Mouse (Mus musculus): ENCODE results near the gene Tnk1.

- TF ChIP-seq POLR2A (IDR thresholded peaks at IDR 0.05; ENCODE audit: borderline replicate concordance, low read depth, low read length) = no peak
- TF ChIP-seq CTCF (IDR thresholded peaks at IDR 0.05; ENCODE audit: low read depth, low read length) = no peak
Observed at GRCm38 (mm10) chr11:69853994-69854393, 4.5 kb downstream of the Tnk1 start.

Data from bone marrow macrophage, adult 2 months (primary cell).